Mouse (Mus musculus) cortical plate, adult 2 months (tissue): ENCODE data around the gene 1600015I10Rik.

Source experiments
- CTCF ChIP-seq: fragments of 200-500 bp; IDR thresholded peaks from 2 replicates; pipeline ENCODE4 v1.5.1; 2011; ENCODE audit warnings: mild to moderate bottlenecking, control low read depth, low read length; ENCODE audit not compliant: insufficient read depth; ENCODE audit errors: extremely low read depth
- POLR2A ChIP-seq: fragments of 200-500 bp; IDR thresholded peaks from 2 replicates; pipeline ENCODE4 v1.6.1; 2011; ENCODE audit warnings: mild to moderate bottlenecking, low read length, control low read depth; ENCODE audit not compliant: insufficient read depth; ENCODE audit errors: extremely low read depth

- TF ChIP-seq CTCF: no peak
- TF ChIP-seq POLR2A: no peak
These were observed 20.5 kb upstream of the 1600015I10Rik start for GRCm38 (mm10) chr6:48909229-48909628.
